Mouse (Mus musculus) liver, embryonic 11.5 days (tissue): ENCODE measurements at regions not wholly inside any gene's neighbourhood (a gene's known extent, or its start where the extent isn't known, plus 50 kb on each side); places are given as distances from the start of the nearest gene placed in this dataset.

Source experiments
- ATAC-seq: fragments of 200-750 bp; cut with Nextera tagmentation; replicated peaks from 2 replicates; pipeline ENCODE4 v1.8.0; 2017; ENCODE audit warnings: moderate number of reproducible peaks, mild to moderate bottlenecking, moderate TSS enrichment, moderate library complexity; ENCODE audit not compliant: low FRiP score
- DNase-seq: peaks from one replicate; pipeline ENCODE4 v3.0.0-alpha.2; 2017; ENCODE audit warnings: low spot score
- H3K27ac ChIP-seq: fragments of 300-500 bp; sonication (generic); 2 replicates; pipeline ENCODE4 v1.5.1; 2014; ENCODE audit warnings: mild to moderate bottlenecking, low read depth, low read length, control low read depth
- H3K27me3 ChIP-seq: fragments of 300-500 bp; sonication (generic); replicated peaks from 2 replicates; pipeline ENCODE4 v1.6.1; 2014; ENCODE audit warnings: low read length, mixed read lengths; ENCODE audit not compliant: control insufficient read depth, insufficient read depth
- H3K36me3 ChIP-seq: fragments of 300-500 bp; sonication (generic); 2 replicates; pipeline ENCODE4 v1.6.1; 2014; ENCODE audit warnings: mild to moderate bottlenecking, low read length, moderate library complexity, mixed read lengths; ENCODE audit not compliant: control insufficient read depth, insufficient read depth
- H3K4me1 ChIP-seq: fragments of 300-500 bp; sonication (generic); replicated peaks from 2 replicates; pipeline ENCODE4 v1.6.1; 2014; ENCODE audit warnings: low read length, mixed read lengths; ENCODE audit not compliant: control insufficient read depth, insufficient read depth
- H3K4me2 ChIP-seq: fragments of 300-500 bp; sonication (generic); 2 replicates; pipeline ENCODE4 v1.6.1; 2014; ENCODE audit warnings: mild to moderate bottlenecking, control low read depth, moderate library complexity
- H3K4me3 ChIP-seq: fragments of 300-500 bp; sonication (generic); 2 replicates; pipeline ENCODE4 v1.5.1; 2014; ENCODE audit warnings: low read depth, low read length, control low read depth
- H3K9ac ChIP-seq: fragments of 300-500 bp; sonication (generic); 2 replicates; pipeline ENCODE4 v1.6.1; 2014; ENCODE audit warnings: low read depth, low read length, control low read depth
- H3K9me3 ChIP-seq: fragments of 300-500 bp; sonication (generic); 2 replicates; pipeline ENCODE4 v1.6.1; 2016; ENCODE audit warnings: low read length, inconsistent platforms, mixed read lengths; ENCODE audit not compliant: control insufficient read depth
- WGBS: fragments of 180-500 bp; shearing (Covaris S2); extraction: QIAGEN DNeasy Blood & Tissue Kit; methylation state at CpG from one replicate; pipeline ENCODE4 v1.1.7; 2014; 5-methylcytosine and 5-hydroxymethylcytosine counted together

- H3K9ac ChIP-seq: no peak overlapping the region
- H3K36me3 ChIP-seq: no peaks in the 10 kb centered on the region
- ATAC-seq: no peak
- no peaks in the 10 kb centered on the region for H3K4me1 ChIP-seq
- no peaks in the 10 kb centered on the region; the same call in 1 of the 2 replicates for H3K27me3 ChIP-seq
- no peak overlapping the region for H3K4me3 ChIP-seq
- no peak overlapping the region for H3K27ac ChIP-seq
- H3K9me3 ChIP-seq: no peaks in the 10 kb centered on the region
- DNase-seq: no peak
- WGBS: 66% methylated on average over 18 of the region's 18 CpGs
- no peak overlapping the region for H3K4me2 ChIP-seq
Observed at GRCm38 (mm10) chr3:35480714-35481695, 272.9 kb upstream of the Atp11b start.

DNA sequence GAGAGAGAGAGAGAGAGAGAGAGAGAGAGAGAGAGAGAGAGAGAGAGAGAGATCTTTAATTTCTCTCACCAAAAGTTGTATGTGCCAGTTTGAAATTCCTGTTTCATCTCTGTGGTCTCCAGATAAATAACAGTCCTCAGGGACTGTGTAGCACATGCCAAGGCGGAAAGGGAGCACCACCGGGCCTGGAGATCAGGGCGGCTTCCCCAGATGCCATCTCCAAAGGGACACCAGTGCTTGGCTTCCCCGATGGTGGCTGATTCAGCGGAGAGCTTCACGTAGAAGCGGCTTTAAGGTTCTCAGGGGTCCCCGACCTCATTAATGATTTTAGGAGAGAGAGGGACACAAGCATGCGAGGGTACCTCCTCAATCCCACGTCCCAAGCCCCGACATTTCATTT is 272.1 kb upstream of the Atp11b start:
- H3K36me3 ChIP-seq: no peaks in the 10 kb centered on the region
- H3K4me2 ChIP-seq: no peak overlapping the region
- H3K27me3 ChIP-seq: no peaks in the 10 kb centered on the region; the same call in 1 of the 2 replicates
- H3K9ac ChIP-seq: no peak overlapping the region
- ATAC-seq: no peak
- H3K4me3 ChIP-seq: no peak overlapping the region
- 38% methylated on average over 11 of the region's 11 CpGs for WGBS
- DNase-seq: no peak
- H3K27ac ChIP-seq: no peak overlapping the region
- H3K9me3 ChIP-seq: no peaks in the 10 kb centered on the region
- H3K4me1 ChIP-seq: no peaks in the 10 kb centered on the region

GRCm38 (mm10) chr3:35482296-35482695 is 271.6 kb upstream of the Atp11b start:
- no peak overlapping the region for H3K4me3 ChIP-seq

DNA sequence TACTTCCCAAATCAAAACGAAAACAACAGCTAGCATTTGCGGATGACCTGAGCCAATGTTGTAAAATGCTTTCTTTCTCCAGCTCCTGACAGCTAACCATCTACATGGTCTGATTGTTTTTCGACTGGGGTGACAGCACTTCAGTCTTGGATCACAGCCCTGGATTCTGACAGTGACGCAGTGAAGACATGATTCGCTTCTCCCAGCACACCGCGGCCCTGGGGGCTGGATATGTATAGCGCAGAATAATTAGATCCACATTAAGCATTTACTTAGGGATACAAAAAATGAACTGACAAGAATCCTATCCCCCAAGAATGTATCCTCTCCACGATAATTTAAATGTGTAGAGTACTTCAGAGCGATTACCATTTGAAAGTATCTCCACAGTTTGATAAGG is 271.1 kb upstream of the Atp11b start:
- no peaks in the 10 kb centered on the region; the same call in 1 of the 2 replicates for H3K27me3 ChIP-seq
- H3K4me1 ChIP-seq: no peaks in the 10 kb centered on the region
- DNase-seq (no peak), ATAC-seq (no peak)
- H3K36me3 ChIP-seq: no peaks in the 10 kb centered on the region
- WGBS: 72% methylated on average over 10 of the region's 10 CpGs
- no peak overlapping the region for H3K9ac ChIP-seq
- H3K9me3 ChIP-seq: no peaks in the 10 kb centered on the region
- no peak overlapping the region for H3K4me2 ChIP-seq
- no peak overlapping the region for H3K4me3 ChIP-seq
- H3K27ac ChIP-seq: no peak overlapping the region

More at GRCm38 (mm10) chr3:35482296-35482695, 271.6 kb upstream of the Atp11b start:
- Histone ChIP-seq H3K27ac (no peak overlapping the region), H3K4me1 (no peaks in the 10 kb centered on the region), H3K4me2 (no peak overlapping the region), H3K27me3 (no peaks in the 10 kb centered on the region; the same call in 1 of the 2 replicates), H3K9me3 (no peaks in the 10 kb centered on the region), H3K36me3 (no peaks in the 10 kb centered on the region), H3K9ac (no peak overlapping the region)
- WGBS: 17% methylated on average over 6 of the region's 6 CpGs
- no peak for ATAC-seq
- no peak for DNase-seq

DNA sequence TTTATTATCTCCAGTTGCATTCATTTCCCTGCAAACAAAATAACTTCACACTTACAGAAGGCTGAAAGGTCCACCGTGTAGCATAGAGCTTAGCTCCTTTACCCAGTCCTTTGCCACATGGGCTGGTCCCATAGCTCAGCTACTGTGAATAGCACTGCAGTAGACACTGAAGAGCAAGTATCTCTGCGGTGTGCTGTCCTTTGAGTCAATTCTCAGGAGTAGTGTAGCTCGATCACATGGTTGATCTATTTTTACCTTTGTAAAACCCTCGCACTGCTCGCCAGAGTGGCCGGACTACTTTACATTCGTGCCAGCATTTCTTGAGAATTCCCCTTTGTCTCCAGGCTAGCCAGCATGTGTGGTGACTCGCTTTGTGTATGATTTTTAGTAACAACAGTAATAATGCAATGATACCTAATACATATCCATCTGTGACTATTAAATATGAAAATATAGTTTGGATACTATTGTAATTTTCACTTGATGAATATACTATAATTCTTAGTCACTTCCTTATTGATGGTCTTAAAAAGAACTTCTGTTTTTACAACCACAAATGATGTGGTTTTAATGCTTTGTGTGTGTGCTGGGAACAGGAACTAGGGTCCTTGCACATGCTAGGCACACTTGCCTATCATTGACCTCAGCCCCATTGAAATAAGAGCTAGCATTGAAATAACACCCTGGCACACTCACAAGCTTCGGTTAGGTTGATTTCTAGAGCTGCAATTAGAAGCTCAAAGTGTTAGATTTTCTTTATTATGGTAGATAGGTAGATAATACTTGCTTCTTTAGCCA is 257.7 kb upstream of the Atp11b start:
- Histone ChIP-seq H3K9me3 (no peaks in the 10 kb centered on the region), H3K27me3 (no peaks in the 10 kb centered on the region), H3K9ac (no peak overlapping the region), H3K4me2 (no peak overlapping the region), H3K27ac (no peak overlapping the region), H3K4me3 (no peak overlapping the region), H3K36me3 (no peaks in the 10 kb centered on the region), H3K4me1 (no peaks in the 10 kb centered on the region)
- 73% methylated on average over 9 of the region's 9 CpGs for whole genome bisulfite sequencing
- DNase-seq (no peak), ATAC-seq (no peak)

DNA sequence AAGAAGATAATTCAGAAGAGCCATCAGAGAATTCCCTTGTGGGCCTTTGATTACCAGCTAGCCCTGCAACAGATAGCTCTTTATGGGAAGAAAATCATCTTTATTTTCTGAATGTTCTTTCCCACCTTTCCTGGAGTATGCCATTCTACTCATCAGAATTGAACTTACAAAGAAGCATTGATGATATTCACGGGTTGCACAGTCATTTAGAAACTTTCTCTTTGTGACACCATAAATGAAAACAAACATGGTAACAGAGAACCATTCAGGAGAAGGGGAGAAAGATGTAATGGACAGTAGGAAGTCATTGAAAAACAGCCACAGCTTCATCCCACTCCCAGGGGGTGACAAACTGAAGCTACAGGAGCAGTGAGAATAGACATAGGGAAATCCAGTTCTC is 243.6 kb upstream of the Atp11b start:
- H3K4me1 ChIP-seq: no peaks in the 10 kb centered on the region
- H3K36me3 ChIP-seq: no peaks in the 10 kb centered on the region
- H3K27ac ChIP-seq: no peak overlapping the region
- no peaks in the 10 kb centered on the region for H3K27me3 ChIP-seq
- no peak overlapping the region for H3K4me3 ChIP-seq
- WGBS: 51% methylated on average over 1 of the region's 1 CpGs
- no peak overlapping the region for H3K4me2 ChIP-seq
- ATAC-seq: no peak
- H3K9ac ChIP-seq: no peak overlapping the region
- no peaks in the 10 kb centered on the region for H3K9me3 ChIP-seq
- no peak for DNase-seq

GRCm38 (mm10) chr3:35516517-35516916 is 237.4 kb upstream of the Atp11b start:
- no peak overlapping the region for H3K4me2 ChIP-seq
- H3K4me3 ChIP-seq: no peak overlapping the region
- no peaks in the 10 kb centered on the region for H3K27me3 ChIP-seq
- H3K9ac ChIP-seq: no peak overlapping the region
- 71% methylated on average over 4 of the region's 4 CpGs for WGBS
- H3K27ac ChIP-seq: no peak overlapping the region
- no peaks in the 10 kb centered on the region for H3K4me1 ChIP-seq
- no peaks in the 10 kb centered on the region for H3K9me3 ChIP-seq
- ATAC-seq: no peak
- no peaks in the 10 kb centered on the region for H3K36me3 ChIP-seq
- no peak for DNase-seq

DNA sequence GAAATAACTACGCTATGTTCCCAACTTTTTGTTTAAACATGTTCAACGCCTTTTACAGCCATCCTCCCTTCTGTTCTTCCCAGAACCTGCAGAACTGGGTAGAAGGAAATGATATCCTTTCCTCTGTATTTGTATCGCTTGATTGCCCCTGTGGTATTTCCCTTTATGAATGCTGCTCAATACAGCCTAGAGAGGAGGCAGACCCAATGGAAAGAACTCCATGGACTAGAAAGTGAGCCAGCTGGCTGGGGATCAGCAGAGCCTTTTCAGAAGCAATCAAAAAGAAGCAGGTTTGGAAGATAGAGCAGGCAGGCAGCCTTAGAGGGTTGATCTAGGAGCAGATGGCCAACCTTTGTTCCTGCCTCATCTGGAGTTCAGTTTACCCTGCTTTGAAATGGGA is 233.8 kb upstream of the Atp11b start:
- 77% methylated on average over 3 of the region's 3 CpGs for WGBS
- DNase-seq: no peak
- no peak for ATAC-seq
- Histone ChIP-seq H3K4me3 (no peak overlapping the region), H3K27me3 (no peaks in the 10 kb centered on the region), H3K9ac (no peak overlapping the region), H3K4me1 (no peaks in the 10 kb centered on the region), H3K27ac (no peak overlapping the region), H3K9me3 (no peaks in the 10 kb centered on the region), H3K4me2 (no peak overlapping the region), H3K36me3 (no peaks in the 10 kb centered on the region)
